Mouse (Mus musculus): ENCODE results near the gene D430042O09Rik.

DNA sequence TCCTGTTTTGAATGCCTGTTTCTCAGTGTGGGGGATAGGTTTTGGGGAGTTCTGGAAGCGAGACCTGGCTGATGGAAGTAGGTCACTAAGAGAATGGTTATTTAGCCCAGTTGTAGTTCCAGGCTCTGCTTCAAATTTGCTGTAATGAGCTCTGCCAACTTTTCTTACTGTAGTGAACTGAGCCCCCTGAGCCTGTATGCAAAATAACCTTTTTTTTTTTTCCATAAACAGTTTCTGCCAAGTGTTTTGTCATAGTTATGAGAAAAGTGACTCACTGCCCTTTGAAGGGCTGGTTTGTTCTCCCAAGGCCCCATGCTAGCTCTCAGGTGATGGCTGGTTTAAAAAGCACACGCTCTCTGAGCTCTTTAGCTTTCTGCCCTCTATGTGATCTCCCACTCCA lies 125.8 kb downstream of the D430042O09Rik start:
- no peak for TF ChIP-seq CTCF (IDR thresholded peaks at IDR 0.05; ENCODE audit: control insufficient read depth, insufficient read depth, insufficient read length)
- no peak for TF ChIP-seq MYOG (IDR thresholded peaks at IDR 0.05; ENCODE audit: control insufficient read depth, extremely low read depth, insufficient read length)
